Mouse (Mus musculus): Measurements from ENCODE around the gene Ddx49. TPM values are rescaled to one million over a fixed set of nuclear protein-coding genes. Genes with fewer than 3 reads are reported as not detected.

Gene Ddx49
- polyA plus RNA-seq (2012; rRNA removed), result 54.0 and 54.2 TPM in 2 replicates

DNA sequence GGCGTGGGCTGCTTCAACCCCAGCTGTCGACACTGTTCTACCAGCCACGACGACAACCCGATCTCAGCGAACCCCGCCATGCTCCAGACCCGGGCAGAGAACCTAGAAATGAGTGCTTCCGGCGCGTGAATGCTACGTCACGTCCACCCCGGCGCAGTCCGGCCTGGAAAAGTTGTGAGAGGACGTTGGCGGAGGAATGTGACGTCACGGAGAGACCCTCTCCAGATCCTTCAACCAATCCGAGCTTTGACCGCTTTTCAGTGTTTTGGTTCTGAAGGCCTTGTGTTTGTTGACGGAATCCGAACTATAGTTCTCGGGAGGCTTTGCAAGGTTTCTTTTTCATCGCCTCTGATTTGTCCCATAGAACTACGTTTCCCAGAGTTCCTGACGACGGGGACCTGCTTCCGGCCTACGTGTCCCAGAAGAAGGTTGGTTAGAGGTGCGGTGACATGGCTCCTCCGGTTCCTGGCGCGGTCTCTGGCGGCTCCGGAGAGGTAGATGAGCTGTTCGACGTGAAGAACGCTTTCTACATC is at the start of gene Ddx49, which contains the start of gene Cope:
Gene Ddx49, minus strand, starts transcription at position 132 of the 533 bp plus-strand sequence.
Gene Cope, plus strand, starts transcription at position 161 of the 533 bp plus-strand sequence.
- DNase-seq (ENCODE audit: low read depth), result peak; percentile 77

DNA sequence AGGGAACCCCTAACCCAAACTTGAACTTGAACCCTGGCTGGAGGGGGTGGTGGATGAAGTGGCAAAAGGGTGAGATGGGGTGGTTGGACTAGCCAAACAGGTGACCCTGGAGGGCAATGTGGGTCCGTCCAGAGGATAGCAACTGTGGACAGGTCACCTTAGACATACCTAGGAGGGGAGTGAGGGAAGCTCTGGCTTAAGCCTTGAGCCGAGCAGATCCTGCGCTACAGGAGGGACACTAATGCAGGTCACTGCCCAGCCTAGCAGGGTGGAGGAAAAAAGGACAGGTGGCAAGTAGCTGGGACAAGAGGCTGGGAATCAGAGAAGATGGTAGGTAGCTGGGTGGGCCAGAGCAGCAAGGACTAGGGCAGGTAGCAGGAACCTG is 49.7 kb upstream of the Ddx49 start:
- DNase-seq (ENCODE audit: low read depth), result no peak

DNA sequence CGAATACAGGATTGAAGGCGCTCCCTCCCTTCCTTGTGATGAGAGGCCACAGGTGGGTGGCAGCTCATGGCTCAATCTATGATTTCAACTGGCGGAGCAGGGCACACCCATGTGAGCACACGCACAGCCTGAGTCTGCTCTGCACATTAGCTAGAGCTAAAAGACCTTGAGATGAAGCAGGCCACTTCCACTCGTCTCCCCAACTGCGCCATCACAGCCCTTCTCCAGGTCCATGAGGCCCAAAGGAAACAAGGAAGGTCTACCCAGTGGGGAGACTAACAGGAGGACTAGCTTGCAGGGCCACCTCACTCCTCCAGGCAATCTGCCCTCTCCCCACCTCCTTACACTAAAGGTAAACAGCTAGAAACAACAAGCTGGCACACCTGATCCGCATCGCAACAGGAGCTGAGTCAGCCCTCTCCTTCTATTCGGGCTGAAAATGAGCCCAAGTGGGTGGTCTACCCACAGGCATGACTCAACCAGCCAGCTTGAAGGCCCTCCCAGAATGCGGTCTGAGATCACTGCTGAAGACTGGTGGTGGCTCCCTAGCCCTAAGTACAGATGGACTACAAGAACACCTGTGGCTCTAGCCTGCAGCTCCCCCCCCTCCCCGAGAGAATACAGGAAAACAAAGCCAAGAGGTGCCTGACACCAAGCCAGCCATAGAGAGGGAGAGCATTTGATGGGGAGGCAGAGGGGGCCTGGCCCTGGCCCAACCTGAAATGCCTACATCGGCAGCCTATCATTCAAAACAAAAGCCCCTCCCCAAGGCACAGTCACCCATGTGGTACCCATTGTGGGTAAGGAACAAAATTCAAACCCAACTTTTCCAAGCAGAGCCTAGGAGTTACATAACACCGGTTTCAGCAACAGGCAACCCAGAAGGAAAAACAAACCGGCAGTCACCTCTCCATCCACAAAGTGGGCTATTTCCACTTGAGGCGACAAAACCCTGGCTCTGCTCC is 49.0 kb upstream of the Ddx49 start:
- no peak for DNase-seq (ENCODE audit: low read depth)

DNA sequence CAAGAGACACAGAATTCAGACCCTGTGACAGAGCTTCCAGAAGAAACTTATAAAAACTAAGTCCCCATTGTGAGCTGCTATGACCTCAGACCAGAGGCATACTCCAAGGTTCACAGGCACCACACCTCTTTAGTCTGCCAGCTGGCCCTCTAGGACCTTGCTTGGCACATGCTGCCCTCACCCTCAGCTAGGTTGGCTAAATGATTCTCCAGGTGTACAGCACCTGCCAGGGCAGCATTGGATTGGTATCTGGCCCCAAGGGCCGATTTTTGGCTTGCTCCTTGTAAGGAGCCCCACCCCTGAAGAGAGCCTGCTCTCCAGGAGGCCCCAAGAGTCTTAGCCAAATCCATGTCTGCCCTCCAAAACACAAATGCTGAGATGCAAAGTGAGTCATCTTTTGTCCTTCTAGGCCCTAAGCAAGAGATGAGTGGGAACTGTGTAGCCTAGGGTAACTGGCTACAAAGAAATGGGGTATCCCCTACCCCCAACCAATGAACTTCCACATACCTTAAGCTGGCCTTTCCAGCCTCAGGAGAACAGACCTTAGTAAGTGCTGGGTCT is 45.7 kb upstream of the Ddx49 start:
- DNase-seq (ENCODE audit: low read depth), result no peak

DNA sequence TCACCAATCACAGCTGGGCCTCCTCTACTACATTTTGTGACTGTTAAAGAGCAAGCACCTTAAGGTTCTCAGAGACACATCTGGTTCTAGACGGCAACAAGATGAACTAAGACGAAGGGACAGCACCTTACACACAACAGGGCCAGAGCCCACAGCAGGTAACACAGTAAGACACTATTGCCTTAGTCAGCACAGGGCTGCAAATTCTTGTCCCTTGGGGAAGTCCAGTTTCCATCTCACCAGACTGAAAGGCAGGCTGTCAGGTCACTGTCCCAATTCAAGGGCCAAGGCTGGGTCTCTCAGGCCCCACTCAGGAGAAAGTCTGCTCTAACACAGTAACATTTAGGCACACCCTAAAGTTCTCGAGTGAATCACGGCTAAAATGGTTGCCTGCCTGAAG is 45.2 kb upstream of the Ddx49 start:
- DNase-seq (ENCODE audit: low read depth), result no peak

DNA sequence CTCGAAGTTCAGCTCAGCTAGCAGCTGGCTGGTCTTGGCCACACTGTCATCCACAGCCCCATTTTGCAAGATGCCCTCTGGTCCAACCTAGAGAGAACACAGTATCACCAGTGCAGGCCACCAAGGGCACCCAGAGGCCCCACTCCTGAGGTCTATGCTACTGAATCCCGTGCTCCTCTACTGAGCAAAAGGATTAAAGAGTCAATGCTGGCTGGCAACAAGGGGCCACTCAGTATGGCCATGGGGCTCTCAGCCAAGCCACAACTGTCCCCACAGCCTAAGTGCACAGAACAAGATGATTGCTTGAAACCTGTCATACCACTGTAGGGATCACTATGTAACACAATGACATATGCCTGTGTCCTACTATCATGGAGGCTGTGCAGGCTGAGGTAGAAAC is 42.0 kb upstream of the Ddx49 start:
- DNase-seq (ENCODE audit: low read depth), result no peak

DNA sequence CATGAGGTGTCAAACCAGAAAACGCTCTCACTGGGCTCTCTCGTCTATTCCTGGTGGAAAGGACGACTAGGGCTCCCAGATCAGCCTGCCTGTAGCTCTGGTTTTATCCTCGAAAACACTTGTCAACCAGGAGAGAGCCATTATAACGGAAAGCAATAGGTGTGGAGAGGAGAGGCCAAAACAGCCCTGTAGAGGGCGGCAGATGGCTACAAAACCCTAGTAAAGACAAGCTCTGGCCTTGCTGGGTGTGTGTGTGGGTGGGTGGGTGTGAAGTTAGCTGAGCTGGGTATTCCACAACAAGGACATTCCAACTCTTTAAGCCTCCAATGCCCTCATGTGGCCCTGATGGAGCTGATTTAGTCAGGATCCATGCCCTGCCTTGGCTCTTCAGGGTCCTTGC is 41.4 kb upstream of the Ddx49 start:
- DNase-seq (ENCODE audit: low read depth), result no peak

DNA sequence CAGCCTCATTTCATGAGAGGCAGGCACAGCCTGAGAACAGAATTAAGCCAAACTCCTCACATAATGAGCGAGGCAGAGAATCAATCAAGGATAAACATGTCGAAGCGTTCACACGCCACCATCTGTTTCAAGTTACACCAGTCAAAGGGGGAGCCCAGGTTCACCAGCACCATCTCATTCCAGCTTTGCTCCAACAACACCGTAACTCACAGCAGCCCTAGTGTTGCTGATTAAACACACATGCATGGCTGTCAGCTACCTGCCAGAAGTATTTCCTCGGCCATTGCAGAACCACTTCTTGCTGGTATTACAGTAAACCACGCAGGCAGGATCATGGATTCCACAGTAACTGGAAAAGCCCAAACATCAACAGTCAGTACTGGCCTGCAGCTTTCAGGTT is 40.8 kb upstream of the Ddx49 start:
- no peak for DNase-seq (ENCODE audit: low read depth)

DNA sequence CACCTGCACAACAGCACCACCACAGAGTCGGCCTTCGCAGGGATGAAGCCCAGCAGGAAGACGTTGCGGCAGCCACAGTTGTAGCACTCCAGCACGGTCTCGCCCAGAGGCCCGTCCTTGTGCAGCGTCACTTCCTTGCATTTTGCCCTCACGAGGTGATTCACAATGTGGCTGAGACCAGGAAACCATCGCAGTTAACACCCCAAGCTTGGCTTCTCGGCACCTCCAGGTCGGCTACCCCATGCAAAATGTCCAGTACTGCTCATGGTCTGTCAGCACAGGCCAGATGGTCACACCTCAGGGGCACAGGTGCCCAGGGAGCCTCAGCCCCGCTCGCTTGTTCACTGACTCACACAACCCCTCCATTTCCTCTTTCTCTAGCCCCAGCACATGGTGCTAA is 39.7 kb upstream of the Ddx49 start:
- DNase-seq (ENCODE audit: low read depth), result no peak

DNA sequence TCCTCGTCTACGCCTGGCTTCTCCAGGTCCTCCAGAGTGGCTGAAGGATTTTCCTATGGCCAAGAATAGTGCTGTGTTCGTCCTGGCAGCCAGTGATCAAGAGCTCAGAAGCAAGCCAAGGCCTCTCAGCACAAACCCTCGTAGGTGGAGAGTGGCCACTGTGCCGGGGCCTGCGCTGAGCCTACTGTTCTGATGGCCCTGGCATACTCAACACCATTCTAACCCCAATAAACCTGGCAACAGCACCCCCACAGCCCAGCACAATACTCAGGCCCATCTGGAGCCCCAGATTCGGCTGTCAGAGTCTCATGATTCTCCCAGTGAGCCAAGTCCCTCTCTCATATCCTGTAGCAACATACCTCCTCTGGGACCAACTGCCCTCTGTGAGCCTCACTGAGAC is 38.4 kb upstream of the Ddx49 start:
- DNase-seq (ENCODE audit: low read depth), result no peak

DNA sequence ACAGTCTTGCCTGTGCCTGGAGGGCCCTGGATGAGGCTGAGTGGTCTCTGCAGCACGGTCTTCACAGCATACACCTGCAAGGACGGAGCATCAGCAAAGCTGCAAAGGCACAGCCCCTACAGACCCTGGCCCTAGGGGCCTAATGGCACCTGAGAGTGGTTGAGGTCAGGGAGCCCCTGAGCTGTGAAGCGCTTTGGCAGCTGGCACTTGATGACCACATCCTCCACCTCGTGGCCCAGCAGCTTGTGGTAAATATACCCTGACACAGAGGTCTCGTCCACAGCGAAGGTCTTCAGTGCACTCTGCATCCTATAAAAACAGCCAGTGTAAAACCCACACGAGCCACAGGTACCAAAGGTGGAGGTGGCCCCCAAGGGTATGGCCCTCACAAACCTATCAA is 36.6 kb upstream of the Ddx49 start:
- no peak for DNase-seq (ENCODE audit: low read depth)

DNA sequence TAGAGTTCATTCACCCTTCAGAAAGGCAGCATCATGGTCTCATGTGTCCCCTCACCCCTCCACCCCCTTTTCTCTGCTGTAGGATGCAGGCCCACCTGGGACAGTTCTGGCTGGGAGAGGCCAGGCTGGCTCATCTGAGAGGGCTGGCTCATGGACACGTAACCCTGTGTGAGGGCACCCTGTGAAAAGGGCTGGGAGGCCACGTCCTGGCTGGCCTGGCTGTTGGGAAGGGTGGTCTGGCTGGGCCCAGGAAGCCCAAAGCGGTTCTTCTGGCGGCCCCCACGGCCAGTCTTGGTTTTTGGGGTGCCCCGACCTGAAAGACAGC is 30.6 kb upstream of the Ddx49 start:
- DNase-seq (ENCODE audit: low read depth), result no peak

DNA sequence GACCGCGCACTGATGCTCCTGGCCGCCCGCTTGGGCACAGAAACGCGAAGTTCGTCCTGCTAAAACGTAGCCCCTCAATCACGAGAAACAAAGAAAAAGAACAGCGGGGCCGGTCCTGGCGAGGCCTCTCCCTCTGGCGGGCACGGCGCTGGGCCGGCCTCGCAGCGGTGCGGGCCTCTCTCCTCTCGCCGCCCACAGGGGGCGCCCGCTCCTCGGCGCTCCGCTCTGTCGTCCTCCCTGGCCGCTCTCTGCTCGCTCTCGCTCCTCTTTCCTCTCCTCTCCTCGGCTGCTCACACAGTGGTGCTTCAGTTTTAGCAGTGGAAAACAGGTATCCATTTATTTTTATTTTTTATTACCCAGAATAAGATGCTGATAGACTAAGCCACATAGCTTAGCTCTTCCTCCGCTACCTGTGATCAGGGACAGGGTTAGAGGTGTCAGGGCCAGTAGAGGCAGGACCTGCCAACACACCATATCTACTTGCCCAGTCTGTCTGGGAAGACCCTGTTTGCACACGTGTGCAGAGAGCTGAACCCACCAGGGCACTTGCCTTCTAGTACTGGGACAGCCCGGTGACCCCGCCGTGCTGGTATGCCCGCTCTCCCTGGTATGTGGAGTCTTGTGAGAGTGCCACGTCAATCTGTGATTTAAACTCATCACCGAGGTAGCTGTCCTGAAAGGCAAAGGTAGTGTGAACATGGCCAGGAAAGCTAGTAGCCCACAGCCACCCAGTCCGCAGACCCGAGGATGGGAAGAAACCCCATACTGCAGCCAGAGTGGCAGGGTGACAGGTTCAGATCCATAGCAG is 30.0 kb upstream of the Ddx49 start:
- no peak for DNase-seq (ENCODE audit: low read depth)

DNA sequence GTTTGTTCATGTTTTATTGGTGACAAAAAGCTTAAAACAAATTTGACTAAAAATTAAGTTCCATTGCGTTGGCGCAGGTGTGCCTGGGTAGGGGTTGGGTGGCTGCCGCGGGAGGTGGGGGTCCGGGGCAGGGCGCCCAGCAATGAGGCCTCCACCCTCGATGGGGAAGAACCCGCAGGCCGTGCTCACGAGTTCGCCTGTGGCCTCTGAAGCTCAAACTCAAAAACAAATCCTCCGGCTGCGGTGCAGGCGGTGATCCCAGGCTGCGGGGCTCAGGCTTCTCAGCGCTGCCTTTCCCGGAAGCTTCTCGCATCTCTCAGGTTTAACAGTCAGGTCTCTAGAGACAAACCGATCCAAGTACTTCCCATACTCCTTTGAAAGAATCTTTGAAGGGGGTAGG is 29.2 kb upstream of the Ddx49 start:
- DNase-seq (ENCODE audit: low read depth), result no peak

DNA sequence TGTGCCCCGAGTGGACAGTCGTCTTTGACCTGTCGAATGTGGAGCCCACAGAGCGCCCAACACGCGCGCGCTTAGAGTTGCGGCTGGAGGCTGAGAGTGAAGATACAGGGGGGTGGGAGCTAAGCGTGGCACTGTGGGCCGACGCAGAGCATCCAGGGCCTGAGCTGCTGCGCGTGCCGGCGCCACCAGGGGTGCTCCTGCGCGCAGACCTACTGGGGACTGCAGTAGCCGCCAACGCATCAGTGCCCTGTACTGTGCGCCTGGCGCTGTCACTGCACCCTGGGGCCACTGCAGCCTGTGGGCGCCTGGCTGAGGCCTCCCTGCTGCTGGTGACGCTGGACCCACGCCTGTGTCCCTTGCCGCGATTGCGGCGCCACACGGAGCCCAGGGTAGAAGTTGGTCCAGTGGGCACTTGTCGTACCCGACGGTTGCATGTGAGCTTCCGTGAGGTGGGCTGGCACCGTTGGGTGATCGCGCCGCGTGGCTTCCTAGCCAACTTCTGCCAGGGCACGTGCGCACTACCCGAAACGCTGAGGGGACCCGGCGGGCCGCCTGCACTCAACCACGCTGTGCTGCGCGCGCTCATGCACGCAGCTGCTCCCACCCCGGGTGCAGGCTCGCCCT is 28.6 kb upstream of the Ddx49 start:
- DNase-seq (ENCODE audit: low read depth), result no peak

DNA sequence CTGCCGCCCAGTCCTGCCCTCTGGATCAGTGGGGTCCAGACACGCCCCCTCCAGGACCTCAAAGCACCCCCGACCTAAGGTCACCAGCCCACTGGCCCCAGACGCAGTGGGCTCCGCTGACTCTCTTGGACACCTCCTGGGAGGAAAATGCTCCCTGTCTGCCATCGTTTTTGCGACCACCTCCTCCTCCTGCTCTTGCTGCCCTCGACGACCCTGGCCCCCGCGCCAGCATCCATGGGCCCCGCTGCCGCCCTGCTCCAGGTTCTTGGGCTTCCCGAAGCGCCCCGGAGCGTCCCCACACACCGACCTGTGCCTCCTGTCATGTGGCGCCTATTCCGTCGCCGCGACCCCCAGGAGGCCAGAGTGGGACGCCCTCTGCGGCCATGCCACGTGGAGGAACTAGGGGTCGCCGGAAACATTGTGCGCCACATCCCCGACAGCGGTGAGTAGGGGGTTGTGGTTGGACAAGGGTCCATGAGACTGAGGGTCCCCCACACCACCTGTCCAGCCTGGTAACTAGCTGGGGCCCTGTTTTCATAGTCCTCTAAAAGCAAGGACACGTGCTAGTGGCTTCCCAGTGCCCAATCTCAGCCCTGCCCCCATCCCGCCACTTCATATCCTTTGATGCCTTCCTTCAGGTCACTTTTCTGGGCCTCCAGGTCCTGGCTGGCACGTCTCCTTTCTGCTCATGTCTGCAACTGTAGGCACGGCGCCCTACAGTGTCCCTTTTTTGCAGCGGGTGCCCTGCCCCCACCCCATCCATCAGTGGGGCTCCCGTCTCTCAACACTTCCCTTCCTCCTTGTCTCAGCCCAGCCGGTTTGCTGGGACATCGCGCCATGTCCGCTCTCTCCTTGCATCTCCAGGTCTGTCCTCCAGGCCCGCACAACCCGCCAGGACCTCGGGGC is 27.8 kb upstream of the Ddx49 start:
- DNase-seq (ENCODE audit: low read depth), result no peak

DNA sequence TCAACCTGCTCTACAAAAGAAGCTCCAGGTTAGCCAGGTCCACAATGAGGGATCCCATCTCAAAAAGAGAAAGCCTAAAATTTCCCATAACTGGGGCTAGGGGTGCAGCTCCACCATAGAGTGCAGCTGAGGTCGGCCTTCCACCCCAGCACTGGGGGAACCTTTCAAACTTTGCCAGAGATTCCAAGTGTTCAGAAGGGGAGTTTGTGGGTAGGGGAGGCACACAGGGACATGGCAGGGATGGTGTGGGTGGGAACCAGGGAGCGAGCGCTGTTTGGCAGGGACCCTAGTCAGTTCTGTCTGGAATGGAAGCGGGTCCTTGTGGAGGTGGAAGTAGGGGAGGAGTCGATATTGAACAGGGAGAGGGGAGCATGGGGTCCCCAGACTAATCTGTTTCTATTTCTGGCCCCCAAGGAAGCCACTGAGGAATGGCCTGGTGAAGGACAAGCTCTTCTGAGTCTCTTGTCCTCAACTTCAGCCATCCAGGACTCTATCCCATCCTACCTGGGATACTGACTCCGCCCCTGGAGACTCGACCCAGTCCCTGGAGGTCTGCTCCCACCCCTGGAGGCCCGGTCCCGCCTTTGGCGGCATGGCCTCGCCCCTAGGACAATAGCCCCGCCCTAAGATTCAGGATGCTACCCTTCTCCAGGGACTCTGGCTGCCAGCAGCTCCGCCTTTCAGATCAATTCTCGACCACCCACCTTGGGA is 27.0 kb upstream of the Ddx49 start, which contains the start of gene Gdf1:
Gene Gdf1, plus strand, starts transcription at position 694 of the 711 bp plus-strand sequence.
- no peak for DNase-seq (ENCODE audit: low read depth)

DNA sequence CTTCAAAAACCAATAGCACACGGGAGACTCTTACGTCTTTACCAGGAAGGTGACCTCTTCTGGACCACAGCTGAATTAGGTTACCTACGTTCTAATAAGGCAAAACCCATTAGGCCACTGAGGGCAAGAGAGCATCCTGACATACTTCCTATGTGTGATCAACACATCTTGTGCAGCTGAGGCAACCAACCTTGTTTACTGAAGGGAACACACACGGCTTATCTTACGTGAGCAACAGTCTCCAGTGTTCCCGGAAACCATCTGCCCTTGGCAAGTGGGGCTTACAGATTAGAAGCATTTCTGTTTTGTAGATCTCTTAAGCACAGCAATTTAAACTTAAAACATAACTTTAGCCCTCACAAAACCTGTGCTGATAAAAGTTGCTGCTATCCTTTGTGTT is 25.2 kb upstream of the Ddx49 start:
- DNase-seq (ENCODE audit: low read depth), result no peak

DNA sequence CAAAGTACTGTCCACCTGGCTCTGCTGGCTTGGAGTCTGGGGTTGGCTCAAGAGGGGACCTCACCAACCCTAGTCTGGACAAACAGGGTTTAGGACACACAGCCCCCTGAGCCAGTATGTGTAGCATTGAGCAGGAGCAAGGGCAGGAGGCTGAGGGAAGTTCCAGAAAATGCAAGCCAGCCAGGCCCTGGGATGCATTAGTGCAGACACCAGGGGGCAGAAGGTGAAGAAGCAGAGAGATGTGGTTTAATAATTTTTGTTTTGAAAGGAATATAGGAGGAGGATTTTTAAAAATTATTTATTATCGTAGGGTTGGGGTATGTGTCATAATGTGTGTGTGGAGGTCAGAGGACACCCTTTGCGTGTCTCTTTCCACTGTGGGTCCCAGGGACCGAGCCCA is 21.4 kb upstream of the Ddx49 start:
- DNase-seq (ENCODE audit: low read depth), result no peak

DNA sequence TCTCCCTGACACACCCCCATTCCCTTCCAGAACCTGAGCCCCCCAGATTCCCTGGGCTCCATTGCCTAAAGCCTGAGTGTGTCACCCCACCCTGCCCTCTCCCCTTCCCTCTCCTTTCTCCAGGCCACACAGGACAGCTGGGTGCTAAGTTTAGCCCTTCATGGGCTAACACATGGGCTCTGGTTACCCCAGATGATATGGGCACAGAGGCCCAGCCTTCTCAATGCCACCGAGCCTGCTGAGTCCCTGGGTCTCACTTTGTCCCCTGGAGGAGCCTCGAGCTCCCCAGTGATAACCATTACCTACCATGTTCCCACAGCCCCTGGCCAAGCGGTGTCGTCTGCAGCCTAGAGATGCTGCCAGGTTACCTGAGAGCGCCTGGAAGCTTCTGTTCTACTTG is 15.6 kb upstream of the Ddx49 start:
- DNase-seq (ENCODE audit: low read depth), result no peak

All from gonadal fat pad, adult 2 months (tissue).